Mouse (Mus musculus): ENCODE results near the gene Zfp512b.

Gene Zfp512b

GRCm38 (mm10) chr2:181572921-181573920 is 19.4 kb downstream of the Zfp512b start:
- no peak for DNase-seq (ENCODE audit: low spot score in 2 of 2)

DNA sequence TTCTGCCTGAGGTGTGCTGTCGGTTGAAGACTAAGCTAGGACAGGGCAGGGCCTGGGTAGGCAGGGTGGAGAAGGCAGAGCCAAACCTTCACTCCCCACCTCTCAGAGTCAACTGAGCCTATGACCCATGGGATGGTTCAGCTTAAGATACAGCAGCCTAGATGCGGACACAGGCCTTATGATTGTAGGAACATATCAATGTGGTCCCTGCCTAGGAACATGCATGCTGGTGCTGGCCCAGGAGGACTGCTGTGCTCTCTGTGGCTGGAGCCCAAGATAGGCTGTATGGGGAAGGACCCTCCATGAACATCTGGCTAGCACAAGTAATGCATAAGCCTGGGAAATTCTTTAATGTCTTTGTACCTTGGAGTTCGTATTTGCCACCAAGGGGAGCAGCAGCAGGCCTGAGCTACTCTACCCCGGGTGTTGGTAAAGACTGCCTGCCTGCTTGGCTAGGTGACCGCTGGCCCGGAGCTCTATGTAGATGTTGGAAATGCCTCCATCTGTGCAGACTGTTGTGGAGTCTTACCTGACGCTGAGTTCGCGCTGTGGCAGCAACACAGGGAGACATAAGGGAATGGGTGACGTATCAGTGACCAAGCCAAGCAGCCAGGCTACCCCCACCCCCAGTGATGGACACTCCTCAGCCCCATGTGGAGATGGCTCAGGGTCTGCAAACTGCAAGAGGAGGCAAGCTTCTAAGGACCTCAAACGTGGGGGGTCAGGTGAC is 20.5 kb downstream of the Zfp512b start:
- DNase-seq (ENCODE audit: low spot score in 2 of 2), result no peak

GRCm38 (mm10) chr2:181570921-181571595 is 21.5 kb downstream of the Zfp512b start:
- DNase-seq (ENCODE audit: low spot score in 2 of 2), result no peak

DNA sequence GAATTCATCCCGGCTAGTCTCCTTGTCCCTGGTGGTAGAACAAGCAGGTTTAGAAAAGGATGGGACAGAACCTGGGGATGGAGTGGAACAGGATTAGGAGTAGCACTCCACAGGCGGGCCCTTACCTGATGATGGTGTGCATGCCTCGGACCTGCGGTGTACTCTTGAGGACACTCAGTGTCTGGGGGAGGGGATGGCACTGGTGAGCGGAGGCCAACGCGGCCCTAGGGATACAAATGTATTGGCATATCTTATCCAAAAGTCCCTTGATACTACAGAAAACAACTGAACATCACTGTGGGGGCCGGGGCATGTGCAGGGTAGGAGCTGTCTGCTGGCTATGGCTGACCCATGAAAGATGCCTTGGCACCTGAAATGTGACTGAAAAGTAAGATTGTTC is 22.2 kb downstream of the Zfp512b start:
- no peak for DNase-seq (ENCODE audit: low spot score in 2 of 2)

GRCm38 (mm10) chr2:181569856-181570255 is 22.7 kb downstream of the Zfp512b start:
- DNase-seq (ENCODE audit: low spot score in 2 of 2), result no peak

GRCm38 (mm10) chr2:181568272-181569008 is 24.2 kb downstream of the Zfp512b start:
- DNase-seq (ENCODE audit: low spot score in 2 of 2), result peak; percentile 35 to 51

DNA sequence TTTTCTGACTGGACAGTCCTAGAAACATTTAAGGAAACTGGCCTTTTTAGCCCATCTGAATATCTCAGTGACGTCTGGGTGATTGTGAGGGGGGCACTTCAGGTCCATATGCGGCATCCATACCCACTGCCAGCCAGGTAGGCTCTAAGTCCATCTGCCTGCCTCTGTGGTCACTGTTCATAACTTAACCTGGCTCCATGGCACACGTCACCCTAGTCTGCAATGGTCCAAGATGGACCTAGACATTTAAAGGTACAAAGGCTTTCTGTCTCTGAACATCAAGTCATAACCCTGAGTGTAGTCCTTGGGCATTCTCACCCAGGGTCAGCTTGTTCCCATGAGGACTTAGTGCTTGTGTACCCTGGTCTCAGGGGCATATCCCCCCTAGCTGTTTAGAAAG is 25.3 kb downstream of the Zfp512b start:
- no peak for DNase-seq (ENCODE audit: low spot score in 2 of 2)

DNA sequence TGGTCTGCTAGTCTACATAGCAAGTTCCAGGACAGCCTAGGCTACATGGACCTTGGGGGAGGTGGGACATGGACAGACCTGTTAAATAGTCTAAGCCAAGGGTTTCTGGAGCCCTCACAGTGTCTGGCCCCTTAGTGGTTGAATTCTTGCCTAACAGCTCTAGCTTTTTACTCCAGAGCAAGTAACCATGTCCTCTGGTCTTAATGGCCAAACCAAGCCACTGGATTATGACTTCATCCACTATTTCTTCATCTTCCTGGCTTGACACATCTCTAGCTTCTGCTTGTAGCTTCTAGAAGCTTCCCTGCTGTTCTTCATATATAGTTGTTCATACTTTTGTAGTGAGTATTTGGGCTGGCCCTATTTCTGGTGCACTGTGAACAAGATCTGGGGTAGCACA is 38.8 kb downstream of the Zfp512b start:
- DNase-seq (ENCODE audit: low spot score in 2 of 2), result no peak

- no peak for DNase-seq (ENCODE audit: low spot score in 2 of 2)
These were observed 42.4 kb downstream of the Zfp512b start for GRCm38 (mm10) chr2:181550233-181550632.

- no peak for DNase-seq (ENCODE audit: low spot score in 2 of 2)
These were observed 43.9 kb downstream of the Zfp512b start for GRCm38 (mm10) chr2:181548682-181549081.

- no peak for DNase-seq (ENCODE audit: low spot score in 2 of 2)
These were observed 44.4 kb downstream of the Zfp512b start for GRCm38 (mm10) chr2:181548227-181548626.

DNA sequence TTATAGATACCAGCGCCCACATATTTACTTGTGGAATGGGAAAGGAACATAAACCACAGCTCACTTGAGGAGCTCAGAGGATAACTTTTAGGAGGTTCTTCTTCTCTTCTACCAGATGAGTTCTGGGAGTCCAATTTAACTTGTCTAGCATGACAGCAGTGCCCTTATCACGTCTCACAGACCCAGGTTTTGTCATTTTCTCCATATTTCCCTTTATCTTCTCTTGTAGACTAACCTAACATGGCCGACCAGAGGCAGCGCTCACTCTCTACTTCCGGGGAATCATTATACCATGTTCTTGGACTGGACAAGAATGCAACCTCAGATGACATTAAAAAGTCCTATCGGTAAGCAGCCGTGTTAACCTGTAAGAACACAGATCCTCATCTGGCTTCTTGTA is 46.5 kb downstream of the Zfp512b start:
- no peak for DNase-seq (ENCODE audit: low spot score in 2 of 2)

DNA sequence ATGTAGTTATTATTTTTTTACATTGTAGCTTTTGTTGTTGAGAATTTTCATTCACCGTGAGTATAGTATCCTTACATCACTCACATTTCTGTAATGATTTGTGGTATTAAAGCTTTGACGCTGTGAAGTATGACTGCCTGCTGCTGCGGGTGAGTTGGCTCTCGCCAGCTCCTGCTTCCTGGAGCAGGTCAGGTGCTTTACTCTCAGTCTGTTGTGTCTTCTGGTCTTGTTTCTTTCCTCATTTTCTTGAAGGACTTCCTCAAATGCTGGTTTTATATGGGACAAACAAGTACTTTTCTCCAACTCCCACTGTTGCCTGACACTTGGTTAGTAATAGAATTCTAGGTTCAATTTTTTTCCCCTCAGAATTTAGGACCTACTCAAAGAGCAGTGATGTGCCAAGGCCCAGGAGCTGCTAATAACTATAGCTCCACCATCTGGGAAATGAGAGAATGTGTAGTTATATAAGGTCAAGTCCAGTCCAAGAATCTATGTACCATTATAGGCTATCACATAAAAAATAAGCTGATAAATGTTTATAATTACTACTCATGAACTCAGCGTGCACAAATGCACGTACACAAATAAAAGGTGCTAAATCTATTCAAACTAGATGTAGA is 50.7 kb downstream of the Zfp512b start:
- no peak for DNase-seq (ENCODE audit: low spot score in 2 of 2)

GRCm38 (mm10) chr2:181537444-181538047 is 55.1 kb downstream of the Zfp512b start:
- DNase-seq (ENCODE audit: low spot score in 2 of 2), result no peak

DNA sequence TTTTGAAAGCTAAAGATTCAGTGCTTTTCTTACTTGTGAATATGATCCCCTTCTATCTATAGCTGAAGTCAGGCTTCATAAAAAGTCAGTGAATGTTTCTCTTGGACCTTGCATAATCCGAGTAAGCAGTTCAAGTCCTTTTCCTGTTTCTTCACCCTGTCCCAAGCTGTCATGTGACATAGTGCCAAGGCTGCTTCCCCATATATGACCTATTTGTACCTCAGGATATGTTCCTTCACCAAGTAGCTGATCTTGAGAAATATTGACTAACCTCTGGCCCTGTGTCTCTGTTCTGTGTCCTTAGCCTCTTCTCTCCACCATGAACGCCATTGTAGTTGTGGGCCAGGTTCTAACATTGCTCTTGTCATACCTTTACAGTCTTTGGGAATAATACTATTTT is 56.2 kb downstream of the Zfp512b start:
- DNase-seq (ENCODE audit: low spot score in 2 of 2), result no peak

DNA sequence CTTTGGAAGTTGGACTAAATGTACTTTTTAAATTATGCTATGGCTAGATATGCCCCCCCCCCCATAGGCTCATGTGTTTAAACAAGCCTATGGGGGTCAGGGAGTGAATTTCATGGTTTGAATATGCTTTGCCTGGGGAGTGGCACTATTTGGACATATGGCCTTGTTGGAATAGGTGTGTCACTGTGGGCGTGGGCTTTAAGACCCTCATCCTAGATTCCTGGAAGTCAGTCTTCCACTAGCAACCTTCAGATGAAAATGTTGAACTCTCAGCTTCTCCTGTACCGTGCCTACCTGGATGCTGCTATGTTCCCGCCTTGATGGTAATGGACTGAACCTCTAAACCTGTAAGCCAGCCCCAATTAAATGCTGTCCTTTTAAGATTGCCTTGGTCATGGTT is 60.0 kb downstream of the Zfp512b start:
- DNase-seq (ENCODE audit: low spot score in 2 of 2), result no peak

All from natural killer cell, adult 2 months (primary cell).